Mouse (Mus musculus): ENCODE results near the gene Ninj1. TPM values are rescaled to one million over a fixed set of nuclear protein-coding genes. Genes with fewer than 3 reads are reported as not detected.
A peak's percentile ranks its signal among the peaks of the same experiment; 100 is the strongest.

Gene Ninj1
- polyA plus RNA-seq, 1 experiment: 222 TPM

- DNase-seq: no peak
- WGBS: 90% methylated on average over 5 of the region's 5 CpGs
- H3K4me3 ChIP-seq (replicated peaks; ENCODE audit: extremely low read depth, low read depth, low read length): no peak overlapping the region
These were observed 7.0 kb upstream of the Ninj1 start for GRCm38 (mm10) chr13:49180274-49180673.

DNA sequence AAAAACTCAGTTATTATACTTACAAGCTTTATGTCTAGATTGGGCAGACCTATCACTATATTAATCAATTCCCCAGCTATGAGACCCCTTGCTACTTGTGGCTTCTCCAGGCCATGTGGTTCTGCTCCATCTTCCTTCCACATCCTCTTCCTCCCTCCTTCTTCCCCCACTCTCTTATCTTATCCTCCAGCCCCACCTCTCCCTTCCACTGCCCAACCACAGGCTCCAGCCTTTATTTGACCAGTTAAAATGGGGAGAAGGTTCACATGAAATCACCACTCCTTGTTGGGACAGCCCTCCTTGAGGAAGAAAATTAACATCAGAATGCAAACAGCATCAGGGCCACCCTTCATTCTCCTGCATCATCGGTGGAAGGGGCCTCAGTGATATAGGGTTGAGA lies 6.6 kb upstream of the Ninj1 start:
- Histone ChIP-seq H3K4me1 (ENCODE audit: control insufficient read depth, insufficient read depth, low read length) (no peaks in the 10 kb centered on the region), H3K4me3 (replicated peaks; ENCODE audit: extremely low read depth, low read depth, low read length) (no peak overlapping the region)
- TF ChIP-seq POLR2A (IDR thresholded peaks at IDR 0.05; ENCODE audit: borderline replicate concordance, extremely low read depth, low read depth, low read length) (no peak), CTCF (IDR thresholded peaks at IDR 0.05; ENCODE audit: insufficient read depth, low read length) (no peak)
- WGBS: 61% methylated on average over 1 of the region's 1 CpGs
- no peak for DNase-seq

More at GRCm38 (mm10) chr13:49180274-49180673, 7.0 kb upstream of the Ninj1 start:
- no peaks in the 10 kb centered on the region for H3K4me1 ChIP-seq (ENCODE audit: control insufficient read depth, insufficient read depth, low read length)
- TF ChIP-seq CTCF (IDR thresholded peaks at IDR 0.05; ENCODE audit: insufficient read depth, low read length) (no peak), POLR2A (IDR thresholded peaks at IDR 0.05; ENCODE audit: borderline replicate concordance, extremely low read depth, low read depth, low read length) (no peak)

GRCm38 (mm10) chr13:49181411-49181984 lies 5.8 kb upstream of the Ninj1 start:
- no peak for TF ChIP-seq POLR2A (IDR thresholded peaks at IDR 0.05; ENCODE audit: borderline replicate concordance, extremely low read depth, low read depth, low read length)
- TF ChIP-seq CTCF (IDR thresholded peaks at IDR 0.05; ENCODE audit: insufficient read depth, low read length): no peak
- no peak overlapping the region for H3K4me3 ChIP-seq (replicated peaks; ENCODE audit: extremely low read depth, low read depth, low read length)
- DNase-seq: no peak
- WGBS: 90% methylated on average over 3 of the region's 3 CpGs
- peaks cover 2% of the 10 kb centered on the region for H3K4me1 ChIP-seq (ENCODE audit: control insufficient read depth, insufficient read depth, low read length)

- WGBS: 66% methylated on average over 5 of the region's 5 CpGs
- peaks cover 9% of the 10 kb centered on the region for H3K4me1 ChIP-seq (ENCODE audit: control insufficient read depth, insufficient read depth, low read length)
- DNase-seq: no peak
- H3K4me3 ChIP-seq (replicated peaks; ENCODE audit: extremely low read depth, low read depth, low read length): no peak overlapping the region
- TF ChIP-seq CTCF (IDR thresholded peaks at IDR 0.05; ENCODE audit: insufficient read depth, low read length) (no peak), POLR2A (IDR thresholded peaks at IDR 0.05; ENCODE audit: borderline replicate concordance, extremely low read depth, low read depth, low read length) (no peak)
These were observed 4.1 kb upstream of the Ninj1 start for GRCm38 (mm10) chr13:49183161-49183560.

DNA sequence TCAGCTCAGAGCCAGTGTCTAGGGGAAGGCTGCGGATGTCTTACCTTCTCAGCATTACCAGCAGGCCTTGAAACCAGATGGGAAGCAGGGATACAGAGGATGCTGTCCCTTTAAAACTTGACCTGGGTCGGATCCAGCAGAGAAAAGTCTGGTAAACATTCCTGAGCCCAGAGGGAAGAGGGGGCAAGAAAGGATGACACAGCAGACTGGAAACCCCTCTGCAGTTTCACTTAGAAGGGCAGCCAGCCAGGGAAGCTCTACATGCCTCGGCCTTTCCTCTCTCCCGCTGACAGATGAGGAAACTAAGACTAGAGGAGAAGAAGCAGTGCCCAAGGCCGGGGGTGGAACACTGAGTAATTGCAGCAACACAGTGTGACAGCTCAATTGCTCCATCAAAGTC lies 3.6 kb upstream of the Ninj1 start:
- peaks cover 12% of the 10 kb centered on the region for H3K4me1 ChIP-seq (ENCODE audit: control insufficient read depth, insufficient read depth, low read length)
- no peak overlapping the region for H3K4me3 ChIP-seq (replicated peaks; ENCODE audit: extremely low read depth, low read depth, low read length)
- TF ChIP-seq CTCF (IDR thresholded peaks at IDR 0.05; ENCODE audit: insufficient read depth, low read length) (no peak), POLR2A (IDR thresholded peaks at IDR 0.05; ENCODE audit: borderline replicate concordance, extremely low read depth, low read depth, low read length) (no peak)
- no peak for DNase-seq
- 41% methylated on average over 5 of the region's 5 CpGs for WGBS

GRCm38 (mm10) chr13:49186798-49187287 lies 442 bp upstream of the Ninj1 start:
- 16% methylated on average over 11 of the region's 11 CpGs for WGBS
- no peak for TF ChIP-seq POLR2A (IDR thresholded peaks at IDR 0.05; ENCODE audit: borderline replicate concordance, extremely low read depth, low read depth, low read length)
- TF ChIP-seq CTCF (IDR thresholded peaks at IDR 0.05; ENCODE audit: insufficient read depth, low read length): no peak
- DNase-seq: no peak
- Histone ChIP-seq H3K4me1 (ENCODE audit: control insufficient read depth, insufficient read depth, low read length) (peaks cover 21% of the 10 kb centered on the region), H3K4me3 (replicated peaks; ENCODE audit: extremely low read depth, low read depth, low read length) (peak overlapping the region; percentile 41)

GRCm38 (mm10) chr13:49188219-49188965 lies 1.1 kb downstream of the Ninj1 start:
- WGBS: 18% methylated on average over 15 of the region's 15 CpGs
- Histone ChIP-seq H3K4me1 (ENCODE audit: control insufficient read depth, insufficient read depth, low read length) (peaks cover 21% of the 10 kb centered on the region), H3K4me3 (replicated peaks; ENCODE audit: extremely low read depth, low read depth, low read length) (peak overlapping the region; percentile 70)
- TF ChIP-seq CTCF (IDR thresholded peaks at IDR 0.05; ENCODE audit: insufficient read depth, low read length) (no peak), POLR2A (IDR thresholded peaks at IDR 0.05; ENCODE audit: borderline replicate concordance, extremely low read depth, low read depth, low read length) (no peak)
- no peak for DNase-seq

- no peak for TF ChIP-seq POLR2A (IDR thresholded peaks at IDR 0.05; ENCODE audit: borderline replicate concordance, extremely low read depth, low read depth, low read length)
- no peak for DNase-seq
- Histone ChIP-seq H3K4me3 (replicated peaks; ENCODE audit: extremely low read depth, low read depth, low read length) (no peak overlapping the region), H3K4me1 (ENCODE audit: control insufficient read depth, insufficient read depth, low read length) (peaks cover 21% of the 10 kb centered on the region)
- WGBS: 61% methylated on average over 2 of the region's 2 CpGs
These were observed 1.7 kb downstream of the Ninj1 start for GRCm38 (mm10) chr13:49188966-49189360.

DNA sequence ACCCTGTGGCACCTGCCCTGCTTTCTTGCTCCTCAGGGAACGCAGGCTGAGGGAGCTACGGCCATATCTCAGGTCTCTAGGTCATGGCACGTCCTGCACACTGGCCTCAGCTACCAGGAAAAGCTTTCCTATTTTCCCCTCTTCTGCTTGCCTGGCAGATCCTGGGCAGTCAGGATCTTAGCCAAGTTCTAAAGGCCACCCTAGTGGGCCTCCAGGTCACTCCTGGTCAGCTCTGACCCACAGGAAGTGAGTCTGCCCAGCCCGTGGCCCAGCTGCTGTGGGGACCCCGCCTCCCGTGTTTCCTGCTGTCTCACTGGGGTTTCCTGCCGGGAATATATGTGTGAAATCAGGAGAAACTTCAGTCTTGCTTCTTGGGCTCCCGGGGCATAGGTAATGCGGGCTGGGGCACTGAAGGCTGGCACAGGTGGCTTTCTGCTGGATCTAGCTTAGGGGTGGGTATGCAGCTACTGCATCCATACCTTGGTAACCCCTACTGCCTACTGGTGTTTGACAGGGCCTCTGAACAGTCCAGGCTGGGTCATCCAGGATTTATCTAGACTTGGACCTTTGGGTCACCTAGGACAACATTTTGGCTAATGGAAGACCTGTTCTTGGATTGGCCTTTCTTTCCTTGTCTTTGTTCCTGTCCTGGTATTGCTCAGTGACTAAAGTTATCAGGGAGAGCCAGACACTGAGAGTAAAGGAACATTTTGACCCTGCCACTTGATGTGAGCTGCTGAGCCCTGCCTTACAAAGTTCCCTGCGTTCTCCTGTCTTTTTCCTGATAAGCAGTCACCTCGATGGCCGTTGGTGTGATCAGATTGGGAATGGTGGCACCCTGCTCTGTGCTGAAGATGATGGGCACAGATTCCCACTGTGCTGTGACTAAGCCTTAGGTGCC lies 2.9 kb downstream of the Ninj1 start:
- 45% methylated on average over 12 of the region's 12 CpGs for WGBS
- TF ChIP-seq POLR2A (IDR thresholded peaks at IDR 0.05; ENCODE audit: borderline replicate concordance, extremely low read depth, low read depth, low read length) (no peak), CTCF (IDR thresholded peaks at IDR 0.05; ENCODE audit: insufficient read depth, low read length) (no peak)
- DNase-seq: peak; percentile 23
- H3K4me1 ChIP-seq (ENCODE audit: control insufficient read depth, insufficient read depth, low read length): peaks cover 21% of the 10 kb centered on the region
- H3K4me3 ChIP-seq (replicated peaks; ENCODE audit: extremely low read depth, low read depth, low read length): no peak overlapping the region

All from lung, adult 2 months (tissue).